Mouse (Mus musculus) cerebellum, adult 9-11 months (tissue): ENCODE measurements around the gene Ccdc105.

Experiments used
- DNase-seq: peaks from one replicate; pipeline ENCODE4 v3.0.0; 2022

Gene Ccdc105

GRCm38 (mm10) chr10:78752452-78753191, at the start of gene Ccdc105:
Ccdc105 (minus strand) TSS chr10:78753065.
- peak; percentile 86 for DNase-seq

- DNase-seq: no peak
Measured at GRCm38 (mm10) chr10:78801449-78801848, 48.6 kb upstream of the Ccdc105 start.

- no peak for DNase-seq
Measured at GRCm38 (mm10) chr10:78790561-78790960, 37.7 kb upstream of the Ccdc105 start.

- DNase-seq: peak; percentile 96
Measured at GRCm38 (mm10) chr10:78787566-78788087, 34.8 kb upstream of the Ccdc105 start.

GRCm38 (mm10) chr10:78779981-78780651, 27.3 kb upstream of the Ccdc105 start, which contains the start of gene Slc1a6:
Slc1a6 (plus strand) TSS chr10:78780496.
- peak; percentile 75 for DNase-seq

GRCm38 (mm10) chr10:78779527-78779926, 26.7 kb upstream of the Ccdc105 start:
- DNase-seq: no peak

GRCm38 (mm10) chr10:78775830-78776229, 23.0 kb upstream of the Ccdc105 start:
- no peak for DNase-seq

- DNase-seq: no peak
Measured at GRCm38 (mm10) chr10:78765570-78765969, 12.7 kb upstream of the Ccdc105 start.

GRCm38 (mm10) chr10:78756021-78756420, 3.2 kb upstream of the Ccdc105 start:
- DNase-seq: peak; percentile 62

- no peak for DNase-seq
Measured at GRCm38 (mm10) chr10:78748946-78749345, 3.9 kb downstream of the Ccdc105 start.

GRCm38 (mm10) chr10:78748161-78748560, 4.7 kb downstream of the Ccdc105 start:
- DNase-seq: no peak

- peak; percentile 30 for DNase-seq
Measured at GRCm38 (mm10) chr10:78747035-78747721, 5.7 kb downstream of the Ccdc105 start.

GRCm38 (mm10) chr10:78745453-78746232, 7.2 kb downstream of the Ccdc105 start:
- no peak for DNase-seq

GRCm38 (mm10) chr10:78743721-78744120, 9.1 kb downstream of the Ccdc105 start:
- DNase-seq: no peak

- no peak for DNase-seq
Measured at GRCm38 (mm10) chr10:78739821-78740220, 13.0 kb downstream of the Ccdc105 start.

GRCm38 (mm10) chr10:78727876-78728275, 25.0 kb downstream of the Ccdc105 start:
- no peak for DNase-seq

- no peak for DNase-seq
Measured at GRCm38 (mm10) chr10:78727035-78727434, 25.8 kb downstream of the Ccdc105 start.

- no peak for DNase-seq
Measured at GRCm38 (mm10) chr10:78723416-78723815, 29.4 kb downstream of the Ccdc105 start.

GRCm38 (mm10) chr10:78722654-78723053, 30.2 kb downstream of the Ccdc105 start:
- DNase-seq: no peak

- no peak for DNase-seq
Measured at GRCm38 (mm10) chr10:78722036-78722435, 30.8 kb downstream of the Ccdc105 start.

GRCm38 (mm10) chr10:78718056-78718455, 34.8 kb downstream of the Ccdc105 start, which contains the start of gene Casp14:
Casp14 (minus strand) TSS chr10:78718294.
- no peak for DNase-seq

- no peak for DNase-seq
Measured at GRCm38 (mm10) chr10:78716231-78716630, 36.6 kb downstream of the Ccdc105 start.
